Mouse (Mus musculus): ENCODE measurements around the gene Zkscan16. TPM values are rescaled to one million over a fixed set of nuclear protein-coding genes. Genes with fewer than 3 reads are reported as not detected.

Zkscan16 gene
- polyA plus RNA-seq (2015; fragmentation: Nextera tagmentation; extraction: Ambion mirVana), result 0.11 and 0.13 TPM in 2 replicates

DNA sequence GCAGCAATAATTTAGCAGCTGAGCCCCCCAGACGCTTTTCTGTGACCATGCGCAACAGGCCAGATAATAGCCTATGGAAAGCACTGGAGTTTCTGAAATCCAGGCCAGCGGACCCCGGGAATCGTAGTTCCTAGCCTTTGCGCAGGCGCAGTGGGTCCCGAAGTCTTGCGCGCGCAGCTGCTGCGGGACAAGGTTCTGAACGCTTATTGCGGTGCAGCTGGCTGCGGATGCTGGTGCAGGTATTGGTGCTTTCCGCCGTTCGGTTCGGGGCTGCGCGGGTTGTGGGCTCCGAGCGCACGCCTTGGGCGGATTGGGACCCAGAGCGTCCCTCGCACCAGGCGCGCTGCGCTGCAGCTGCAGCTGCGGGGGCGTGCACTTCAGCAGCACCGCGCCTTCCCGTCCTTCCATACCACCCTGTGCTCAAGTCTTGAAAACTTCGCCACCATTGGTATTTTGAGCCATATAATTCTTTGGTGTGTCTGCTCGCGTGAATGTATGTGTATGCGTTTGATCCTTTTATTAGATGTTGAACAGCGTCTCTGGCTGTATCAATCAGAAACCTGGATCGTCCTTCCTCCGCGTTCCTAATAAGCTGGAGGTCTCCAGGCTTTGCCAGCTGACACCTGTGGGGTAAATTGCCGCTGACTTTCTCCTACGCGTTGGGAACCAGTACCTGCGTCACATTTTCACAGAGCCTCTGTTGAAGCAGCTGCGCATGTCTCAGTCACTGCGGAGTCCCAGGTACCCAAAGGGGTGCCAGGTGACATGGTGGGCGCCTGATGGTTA is at the start of gene Zkscan16:
TSS of gene Zkscan16 (plus strand) at position 209 of the 786 bp plus-strand sequence.
- 2% methylated on average over 50 of the region's 50 CpGs for WGBS
- TF ChIP-seq EP300 (optimal IDR thresholded peaks at IDR 0.05), result no peak
- TF ChIP-seq CTCF (IDR thresholded peaks at IDR 0.05; ENCODE audit: low read depth), result no peak
- H3K27ac ChIP-seq (replicated peaks), result no peak within 1 kb of the TSS

DNA sequence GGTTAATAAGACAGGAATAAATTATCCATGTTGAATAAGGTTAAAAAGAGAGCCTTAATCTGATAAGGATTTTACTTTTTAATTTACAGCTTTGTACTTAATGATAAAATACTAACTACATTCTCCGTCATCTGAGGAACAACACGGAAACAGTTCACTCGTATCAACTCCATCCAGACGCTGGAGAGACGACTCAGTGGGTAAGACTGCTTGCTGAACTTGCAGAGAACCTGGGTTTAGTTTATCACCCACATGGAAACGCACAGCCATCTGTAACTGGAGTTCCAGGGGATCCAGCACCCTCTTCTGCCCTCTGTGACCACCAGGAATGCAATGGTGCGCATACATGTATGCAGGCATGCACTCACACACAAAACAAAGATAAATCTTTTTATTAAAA is 49.0 kb upstream of the Zkscan16 start:
- TF ChIP-seq CTCF (IDR thresholded peaks at IDR 0.05; ENCODE audit: low read depth) (no peak), EP300 (optimal IDR thresholded peaks at IDR 0.05) (no peak)
- no peaks in the 10 kb centered on the region for H3K9me3 ChIP-seq (ENCODE audit: control insufficient read depth, low read length)
- 82% methylated on average over 7 of the region's 7 CpGs for WGBS

More for the DNA sequence above, at the start of gene Zkscan16:
- Histone ChIP-seq H3K27me3 (ENCODE audit: control insufficient read depth, insufficient read depth, low read length) (no peaks in the 10 kb centered on the region), H3K9me3 (ENCODE audit: control insufficient read depth, low read length) (no peaks in the 10 kb centered on the region), H3K4me1 (replicated peaks; ENCODE audit: control insufficient read depth, insufficient read depth) (peaks cover 2% of the 10 kb centered on the region; the same call in 1 of the 2 replicates), H3K4me2 (replicated peaks; ENCODE audit: low read depth) (peak within 1 kb of the TSS; percentile 95), H3K4me3 (ENCODE audit: low read depth, low read length) (peak within 1 kb of the TSS; percentile 69), H3K9ac (ENCODE audit: low read length) (peak within 1 kb of the TSS; percentile 65), H3K36me3 (ENCODE audit: control insufficient read depth, insufficient read depth, low read length) (no peaks in the 10 kb centered on the region)
- ATAC-seq (ENCODE audit: low FRiP score, low TSS enrichment), result peak; percentile 74
- DNase-seq (ENCODE audit: low spot score), result peak; percentile 81

DNA sequence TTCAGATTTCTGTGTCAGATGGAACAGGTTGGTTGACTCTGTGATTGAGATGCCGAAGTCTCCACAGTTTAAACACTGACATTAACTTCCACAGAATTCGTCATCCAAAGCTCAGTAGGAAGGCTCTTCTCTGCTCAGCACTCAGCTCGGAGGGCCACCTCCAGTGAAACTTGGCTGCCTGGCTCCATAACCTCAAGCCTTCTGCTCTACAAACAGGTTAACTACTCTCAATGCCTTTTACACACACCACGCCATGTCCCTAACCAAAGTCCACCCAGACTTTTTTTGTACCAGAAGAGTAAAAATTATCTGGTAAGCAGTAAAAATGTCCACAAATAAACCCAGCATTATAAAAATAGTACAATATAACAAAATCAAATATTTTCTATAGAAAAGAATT is 46.0 kb upstream of the Zkscan16 start:
- Histone ChIP-seq H3K27ac (replicated peaks) (no peak overlapping the region), H3K9ac (ENCODE audit: low read length) (no peak overlapping the region), H3K27me3 (ENCODE audit: control insufficient read depth, insufficient read depth, low read length) (no peaks in the 10 kb centered on the region), H3K4me2 (replicated peaks; ENCODE audit: low read depth) (no peak overlapping the region), H3K9me3 (ENCODE audit: control insufficient read depth, low read length) (no peaks in the 10 kb centered on the region), H3K36me3 (ENCODE audit: control insufficient read depth, insufficient read depth, low read length) (no peaks in the 10 kb centered on the region), H3K4me1 (replicated peaks; ENCODE audit: control insufficient read depth, insufficient read depth) (no peaks in the 10 kb centered on the region; the same call in 1 of the 2 replicates), H3K4me3 (ENCODE audit: low read depth, low read length) (no peak overlapping the region)
- ATAC-seq (ENCODE audit: low FRiP score, low TSS enrichment) (no peak), DNase-seq (ENCODE audit: low spot score) (no peak)
- no peak for TF ChIP-seq EP300 (optimal IDR thresholded peaks at IDR 0.05)
- no peak for TF ChIP-seq CTCF (IDR thresholded peaks at IDR 0.05; ENCODE audit: low read depth)
- WGBS, result 55% methylated on average over 4 of the region's 4 CpGs

More for the DNA sequence above, 49.0 kb upstream of the Zkscan16 start:
- H3K36me3 ChIP-seq (ENCODE audit: control insufficient read depth, insufficient read depth, low read length), result no peaks in the 10 kb centered on the region
- H3K4me1 ChIP-seq (replicated peaks; ENCODE audit: control insufficient read depth, insufficient read depth), result no peaks in the 10 kb centered on the region; the same call in 1 of the 2 replicates
- ATAC-seq (ENCODE audit: low FRiP score, low TSS enrichment) (no peak), DNase-seq (ENCODE audit: low spot score) (no peak)
- no peak overlapping the region for H3K9ac ChIP-seq (ENCODE audit: low read length)
- no peak overlapping the region for H3K27ac ChIP-seq (replicated peaks)
- H3K27me3 ChIP-seq (ENCODE audit: control insufficient read depth, insufficient read depth, low read length), result no peaks in the 10 kb centered on the region
- H3K4me2 ChIP-seq (replicated peaks; ENCODE audit: low read depth), result no peak overlapping the region
- no peak overlapping the region for H3K4me3 ChIP-seq (ENCODE audit: low read depth, low read length)

DNA sequence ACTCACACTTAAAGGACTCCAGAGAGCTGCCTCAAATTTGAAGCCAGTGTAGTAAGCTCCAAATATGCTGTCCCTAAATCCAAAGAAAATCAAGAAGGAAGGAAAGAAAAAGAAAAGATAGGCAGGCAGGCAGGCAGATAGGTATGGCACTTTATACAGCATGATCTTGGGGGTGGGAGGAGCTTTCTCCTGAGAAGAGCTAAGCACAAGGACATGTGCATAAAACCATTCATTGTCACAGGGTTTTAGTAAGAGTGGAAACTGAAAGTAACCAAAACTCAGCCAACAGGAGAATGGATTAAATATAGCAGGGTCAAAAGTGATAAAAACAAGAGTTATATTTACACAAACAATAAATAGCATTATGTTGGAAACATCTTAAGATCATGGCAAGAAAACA is 45.1 kb upstream of the Zkscan16 start:
- H3K9ac ChIP-seq (ENCODE audit: low read length), result no peak overlapping the region
- ATAC-seq (ENCODE audit: low FRiP score, low TSS enrichment) (no peak), DNase-seq (ENCODE audit: low spot score) (no peak)
- no peaks in the 10 kb centered on the region for H3K36me3 ChIP-seq (ENCODE audit: control insufficient read depth, insufficient read depth, low read length)
- H3K27ac ChIP-seq (replicated peaks), result no peak overlapping the region
- H3K9me3 ChIP-seq (ENCODE audit: control insufficient read depth, low read length), result no peaks in the 10 kb centered on the region
- no peaks in the 10 kb centered on the region; the same call in 1 of the 2 replicates for H3K4me1 ChIP-seq (replicated peaks; ENCODE audit: control insufficient read depth, insufficient read depth)
- no peak for TF ChIP-seq CTCF (IDR thresholded peaks at IDR 0.05; ENCODE audit: low read depth)
- no peak for TF ChIP-seq EP300 (optimal IDR thresholded peaks at IDR 0.05)
- no peak overlapping the region for H3K4me2 ChIP-seq (replicated peaks; ENCODE audit: low read depth)
- H3K4me3 ChIP-seq (ENCODE audit: low read depth, low read length), result no peak overlapping the region
- H3K27me3 ChIP-seq (ENCODE audit: control insufficient read depth, insufficient read depth, low read length), result no peaks in the 10 kb centered on the region

DNA sequence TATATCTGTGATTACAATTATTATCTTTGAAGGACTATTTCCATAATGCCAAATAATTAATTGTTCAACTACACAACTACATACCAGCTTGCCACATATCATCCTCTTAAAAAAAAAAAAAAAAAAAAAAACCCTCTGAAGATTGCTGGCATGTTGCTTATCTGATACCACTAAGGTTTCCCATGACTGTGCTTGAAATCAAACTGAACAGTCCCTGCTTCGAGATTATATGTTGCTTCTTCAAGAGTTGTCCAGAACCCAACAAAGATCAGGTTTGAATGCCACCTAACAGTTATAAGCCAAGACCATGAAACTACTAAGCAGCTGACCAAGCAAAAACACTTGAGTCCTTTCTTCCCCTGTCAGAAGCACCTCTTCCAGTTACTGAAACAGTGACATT is 36.0 kb upstream of the Zkscan16 start:
- no peaks in the 10 kb centered on the region for H3K9me3 ChIP-seq (ENCODE audit: control insufficient read depth, low read length)
- TF ChIP-seq EP300 (optimal IDR thresholded peaks at IDR 0.05), result no peak
- no peak for TF ChIP-seq CTCF (IDR thresholded peaks at IDR 0.05; ENCODE audit: low read depth)
- H3K27me3 ChIP-seq (ENCODE audit: control insufficient read depth, insufficient read depth, low read length), result no peaks in the 10 kb centered on the region
- DNase-seq (ENCODE audit: low spot score) (no peak), ATAC-seq (ENCODE audit: low FRiP score, low TSS enrichment) (no peak)
- WGBS, result 88% methylated on average over 1 of the region's 1 CpGs
- H3K4me3 ChIP-seq (ENCODE audit: low read depth, low read length), result no peak overlapping the region
- H3K36me3 ChIP-seq (ENCODE audit: control insufficient read depth, insufficient read depth, low read length), result no peaks in the 10 kb centered on the region
- H3K9ac ChIP-seq (ENCODE audit: low read length), result no peak overlapping the region
- no peak overlapping the region for H3K4me2 ChIP-seq (replicated peaks; ENCODE audit: low read depth)
- H3K27ac ChIP-seq (replicated peaks), result no peak overlapping the region
- peaks cover 3% of the 10 kb centered on the region; the same call in 1 of the 2 replicates for H3K4me1 ChIP-seq (replicated peaks; ENCODE audit: control insufficient read depth, insufficient read depth)
